Mouse (Mus musculus) 3T3-L1 (cell line): ENCODE results near the gene Mad2l1bp.

Experiments used
- DNase-seq: peaks from one replicate; pipeline ENCODE4 v3.0.0-alpha.2; 2015; ENCODE audit warnings: low read depth, low spot score

Mad2l1bp gene

DNA sequence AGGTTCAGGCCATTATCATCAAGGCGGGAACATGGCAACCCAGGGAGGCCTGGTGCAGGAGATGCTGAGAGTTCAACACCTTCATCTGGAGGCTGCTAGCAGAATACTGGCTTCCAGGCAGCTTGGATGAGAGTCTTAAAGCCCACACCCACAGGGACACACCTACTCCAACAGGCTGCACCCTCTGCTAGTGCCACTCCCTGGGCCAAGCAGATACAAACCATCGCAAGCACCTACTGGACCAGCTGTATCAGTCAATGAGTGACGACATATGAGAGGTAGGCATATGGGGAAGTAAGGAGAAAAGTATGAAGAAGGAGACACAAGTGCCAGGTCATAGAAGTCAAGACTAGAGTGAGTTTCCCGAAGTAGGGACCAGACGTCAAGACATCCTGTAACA, 3.3 kb upstream of the Mad2l1bp start:
- no peak for DNase-seq

DNA sequence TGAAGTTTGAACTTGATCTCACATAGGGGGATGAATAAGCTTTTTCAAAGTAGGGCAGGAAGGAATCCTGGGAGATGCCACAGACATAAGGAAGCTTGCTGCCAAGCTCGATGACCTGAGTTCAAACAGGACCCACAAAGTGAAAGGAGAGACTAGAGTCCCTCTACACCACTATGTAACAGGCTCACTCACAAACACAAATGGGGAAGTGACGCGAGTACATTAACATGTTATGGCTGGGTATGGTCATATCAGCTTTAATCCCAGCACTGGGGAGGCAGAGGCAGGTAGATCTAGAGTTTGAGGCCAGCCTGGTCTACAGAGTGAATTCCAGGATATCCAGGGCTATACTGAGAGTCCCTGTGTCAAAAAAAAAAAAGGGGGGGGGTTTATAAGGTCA, 983 bp upstream of the Mad2l1bp start:
- DNase-seq: no peak

DNA sequence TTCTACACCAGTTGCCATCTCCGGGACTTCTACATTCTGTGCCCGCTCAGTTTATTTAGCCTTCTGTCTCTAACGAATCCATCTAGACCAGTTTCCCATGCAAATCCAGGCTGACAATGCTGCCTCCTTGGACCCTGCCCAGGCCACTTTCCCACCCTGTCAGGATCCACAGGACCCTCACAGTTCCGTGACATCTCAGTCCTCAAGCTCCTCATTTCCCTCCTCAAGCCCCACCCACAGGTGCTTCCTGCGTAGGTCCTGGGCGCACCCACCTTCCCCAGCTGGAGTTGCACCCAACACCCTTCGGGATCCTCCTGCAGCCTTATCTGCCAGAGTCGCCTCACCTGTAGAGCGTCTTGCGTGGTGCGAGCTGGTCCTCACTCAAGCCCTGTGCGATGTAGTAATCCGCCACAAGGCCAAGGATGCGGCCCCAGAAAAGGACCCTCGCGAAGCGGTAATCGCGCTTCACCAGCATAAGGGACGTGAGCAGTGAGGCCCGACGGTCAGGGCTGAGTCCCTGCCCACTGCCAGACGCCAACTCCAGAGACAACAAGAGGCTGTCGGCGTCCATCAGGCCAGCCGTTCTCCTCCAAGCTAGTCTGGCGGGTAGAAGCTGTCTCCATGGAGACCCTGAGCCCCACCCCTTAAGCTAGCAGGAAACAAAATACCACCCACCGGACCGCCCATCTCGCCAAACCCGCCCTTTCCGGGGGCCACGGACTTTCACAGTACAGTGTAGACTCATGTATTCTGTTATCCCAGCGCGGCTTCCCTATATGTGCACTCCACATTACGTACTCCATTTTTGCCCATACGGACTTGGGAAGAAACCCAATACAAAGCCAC, 9.6 kb downstream of the Mad2l1bp start, which contains the start of gene Rsph9:
Rsph9 (minus strand) TSS at position 639 of the 846 bp plus-strand sequence.
- no peak for DNase-seq

DNA sequence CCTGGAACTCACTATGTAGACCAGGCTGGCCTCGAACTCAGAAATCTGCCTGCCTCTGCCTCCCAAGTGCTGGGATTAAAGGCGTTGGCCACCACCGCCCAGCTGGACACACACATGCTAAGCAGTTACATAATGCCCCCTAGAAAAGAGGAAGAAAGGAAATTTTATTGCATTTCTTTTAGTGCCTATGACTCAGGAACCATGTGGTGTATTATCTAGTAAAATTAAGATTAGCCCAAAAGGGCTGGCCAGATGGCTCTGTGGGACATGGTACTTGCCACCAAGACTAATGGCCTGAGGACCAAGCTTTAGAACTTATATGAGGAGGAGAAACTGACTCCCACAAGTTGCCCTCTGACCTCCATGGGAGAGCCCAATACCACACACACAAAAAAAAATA, 13.5 kb downstream of the Mad2l1bp start:
- DNase-seq: no peak

DNA sequence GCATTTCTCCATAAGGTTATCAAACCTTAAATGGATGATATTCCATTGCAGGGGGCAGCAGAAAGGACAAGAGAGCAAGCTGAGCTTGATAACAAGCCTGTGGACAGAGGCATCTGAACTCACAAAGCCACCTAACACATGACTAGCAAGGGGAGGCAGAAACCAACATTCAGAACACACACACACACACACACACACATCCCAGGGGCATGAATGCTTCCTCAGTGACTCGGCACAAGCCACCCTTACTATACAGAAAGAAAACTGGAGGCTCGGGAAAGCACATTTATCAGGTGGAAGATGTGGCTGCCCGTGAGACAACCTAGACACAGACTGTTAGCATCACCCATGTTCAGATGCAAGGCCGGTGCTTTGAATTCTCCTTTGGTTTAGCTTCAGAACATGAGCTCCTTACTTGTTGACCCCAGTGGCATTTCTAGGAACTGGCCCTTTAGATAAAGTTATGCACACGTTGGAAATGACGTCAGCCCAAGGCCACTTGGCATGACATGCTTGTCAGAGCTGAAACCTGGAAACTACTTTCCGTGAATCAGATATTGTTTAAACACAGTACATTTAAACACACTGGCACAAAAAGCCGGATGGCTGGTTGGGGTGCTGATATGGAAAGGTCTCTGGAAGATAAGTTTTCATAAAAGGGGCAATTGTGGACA, 14.7 kb downstream of the Mad2l1bp start:
- DNase-seq: no peak

DNA sequence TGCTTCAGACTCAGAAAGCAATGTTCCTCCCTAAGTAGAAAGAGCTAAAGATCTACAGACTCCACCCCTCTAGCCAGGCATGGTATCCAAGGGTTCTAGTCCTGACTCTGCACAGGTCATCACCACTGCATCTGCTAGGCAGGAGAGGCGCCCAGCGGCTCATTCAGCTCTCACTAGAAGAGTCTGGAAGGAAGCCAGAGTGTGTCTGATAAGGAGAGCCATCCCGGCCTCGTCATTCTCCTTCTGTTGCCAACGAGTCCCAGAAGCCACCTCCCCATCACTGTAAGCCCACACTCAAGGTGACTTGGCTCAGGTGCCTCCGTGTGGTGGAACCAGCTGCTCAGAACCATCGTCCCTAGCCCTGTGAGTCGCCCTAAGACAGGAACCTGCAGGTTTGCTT, 20.5 kb downstream of the Mad2l1bp start:
- no peak for DNase-seq

DNA sequence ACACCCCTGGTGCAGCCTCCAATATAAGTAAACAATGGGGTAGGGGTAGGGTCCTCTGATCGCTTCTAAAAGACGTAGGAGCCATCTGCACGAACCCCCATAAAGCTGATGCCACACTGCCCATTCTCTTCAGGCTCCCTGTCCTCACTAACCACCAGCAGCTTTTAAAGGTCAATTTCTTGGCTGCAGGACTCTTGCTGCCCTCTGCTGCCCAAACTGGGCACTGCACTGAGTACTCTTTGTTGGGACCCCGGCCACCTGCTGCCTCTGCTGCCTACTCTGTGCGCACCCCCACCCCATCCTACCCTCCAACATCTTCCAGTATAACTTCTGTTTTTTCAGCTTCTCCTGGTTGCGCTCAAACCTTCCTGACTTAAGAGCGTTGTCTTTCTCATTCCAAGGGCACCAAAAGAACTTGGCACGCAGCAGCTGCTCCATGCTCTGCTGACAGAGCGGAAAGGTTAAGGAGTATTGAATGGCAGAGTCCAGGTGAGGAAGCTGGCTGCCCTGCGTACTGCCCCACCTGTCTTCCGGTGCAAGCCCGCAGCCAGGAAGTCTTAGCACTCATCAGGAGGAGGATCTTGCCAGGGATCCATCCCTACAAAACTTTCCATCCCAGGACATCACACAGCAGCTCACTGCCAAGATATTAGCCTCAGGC, 21.2 kb downstream of the Mad2l1bp start:
- DNase-seq: peak; percentile 81

DNA sequence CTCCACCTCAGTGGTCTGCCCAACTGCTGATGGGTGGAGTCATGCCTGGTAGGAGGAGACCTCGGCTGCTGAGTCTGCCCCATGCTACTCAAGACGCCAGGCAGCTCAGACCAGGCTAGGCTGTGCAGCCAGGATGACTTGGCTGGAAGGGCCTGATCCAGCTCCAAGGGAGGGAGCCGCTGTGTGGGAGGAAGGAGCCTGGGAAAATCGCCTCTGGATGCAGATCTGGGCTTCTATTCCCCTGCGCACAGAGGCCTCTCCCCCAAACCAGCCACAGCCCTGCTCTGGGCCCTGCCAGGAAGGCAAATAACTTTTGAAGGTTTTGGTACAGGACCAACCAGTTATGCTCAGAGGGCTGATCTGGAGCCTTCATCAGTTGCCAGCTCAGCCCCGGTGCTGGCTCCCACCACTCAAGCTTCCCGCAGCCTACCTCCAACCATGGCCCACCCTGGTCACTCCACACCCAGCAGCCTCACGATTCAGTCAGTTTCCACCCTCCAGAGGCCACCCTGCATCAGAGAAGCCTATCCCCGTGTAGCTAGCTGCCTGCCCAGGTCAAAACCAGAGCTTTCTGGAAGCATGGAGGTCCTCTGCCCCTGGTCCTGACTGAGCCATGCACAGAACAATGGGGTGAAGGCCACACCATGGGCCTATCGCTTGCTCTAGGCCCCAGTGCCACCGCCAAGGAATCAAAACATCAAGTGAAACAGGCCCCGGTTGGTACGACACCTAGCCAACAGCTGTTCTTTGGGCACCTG, 23.4 kb downstream of the Mad2l1bp start:
- peak; percentile 27 for DNase-seq

DNA sequence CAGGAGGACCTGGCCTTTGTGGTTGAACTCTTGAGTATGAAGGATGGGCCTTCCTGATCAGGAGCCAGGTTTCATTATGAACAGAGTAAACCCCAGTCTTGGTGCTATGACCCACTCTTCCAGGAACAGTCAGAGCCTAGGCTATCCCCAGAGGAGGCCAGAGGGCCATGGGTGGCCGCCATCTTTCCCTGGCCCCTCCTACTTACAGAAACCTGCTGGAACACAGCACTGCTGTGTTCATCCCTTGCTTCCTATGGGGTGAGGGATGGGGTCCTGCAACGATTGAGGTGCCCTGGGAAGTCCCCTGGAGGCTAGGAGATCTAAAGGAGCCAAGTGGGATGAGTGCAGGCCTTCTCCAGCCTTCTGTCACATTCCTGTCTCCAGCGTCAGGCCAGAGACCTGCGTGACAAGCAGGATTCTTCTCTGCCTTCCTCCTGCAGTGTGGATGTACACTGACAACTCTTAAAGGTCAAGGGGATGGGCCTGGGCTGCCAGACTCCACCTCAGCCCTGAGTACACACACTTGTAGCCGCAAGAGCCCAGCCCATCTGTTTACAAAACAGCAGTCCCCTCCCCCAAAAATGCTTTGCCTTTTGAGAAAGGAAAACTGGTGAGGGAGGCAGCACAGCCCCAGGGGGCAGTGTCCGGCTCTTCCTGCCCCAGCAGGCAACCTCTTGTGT, 25.4 kb downstream of the Mad2l1bp start:
- DNase-seq: no peak

DNA sequence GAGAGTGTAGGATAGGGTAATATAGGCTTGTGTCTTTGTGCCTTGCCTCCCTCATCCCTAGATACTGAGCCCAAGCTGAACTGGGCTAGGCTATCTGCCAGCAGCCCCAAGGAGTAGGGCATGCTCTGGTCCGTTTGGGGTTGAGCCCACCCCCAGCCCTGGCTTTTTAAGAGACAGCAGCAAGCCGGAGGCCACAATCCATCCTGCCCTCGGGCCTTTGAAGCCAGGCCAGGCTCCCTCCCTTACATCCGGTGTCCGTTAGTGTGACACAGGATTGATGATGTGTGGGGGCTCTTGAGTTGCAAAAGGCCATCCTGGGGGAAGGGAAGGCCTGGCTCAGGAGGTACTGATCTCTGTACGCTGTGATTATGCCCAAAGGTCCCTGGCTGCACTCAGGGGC, 26.7 kb downstream of the Mad2l1bp start:
- no peak for DNase-seq

DNA sequence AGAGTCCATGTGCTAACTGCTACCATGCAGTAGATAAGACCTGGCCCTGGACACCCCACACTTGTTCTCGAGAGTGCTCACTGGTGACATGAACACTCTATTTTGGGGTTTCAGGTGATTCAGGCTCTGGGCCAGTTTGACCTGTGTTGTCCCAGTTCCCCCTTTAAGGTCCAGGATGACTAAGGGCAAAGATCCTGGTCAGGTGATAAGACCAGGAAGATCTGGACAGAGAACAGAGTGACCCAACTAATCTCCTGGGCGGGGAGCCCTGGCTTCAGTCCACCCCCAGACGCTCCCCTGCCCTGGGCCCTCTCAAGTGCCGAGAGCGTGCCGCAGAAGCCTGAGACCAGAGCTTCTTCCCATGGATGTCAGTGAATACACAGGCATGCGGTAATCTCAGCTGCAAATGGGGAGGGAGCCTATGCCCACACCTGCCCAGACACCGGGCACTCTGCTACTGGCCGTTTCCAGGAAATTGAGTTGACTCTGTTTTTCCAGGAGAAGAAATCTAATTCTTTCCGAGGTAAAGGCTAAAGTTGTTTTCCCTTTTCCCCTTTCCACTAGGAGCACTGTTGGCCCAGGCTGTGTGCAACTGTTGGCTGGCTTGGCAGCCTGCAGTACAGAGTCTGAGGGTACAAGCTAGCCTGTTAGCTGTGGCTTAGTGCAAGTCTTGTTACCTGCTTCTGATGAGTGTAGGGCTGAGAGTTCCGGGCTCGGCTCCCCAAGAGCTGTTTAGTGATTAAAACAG, 29.2 kb downstream of the Mad2l1bp start:
- DNase-seq: no peak

DNA sequence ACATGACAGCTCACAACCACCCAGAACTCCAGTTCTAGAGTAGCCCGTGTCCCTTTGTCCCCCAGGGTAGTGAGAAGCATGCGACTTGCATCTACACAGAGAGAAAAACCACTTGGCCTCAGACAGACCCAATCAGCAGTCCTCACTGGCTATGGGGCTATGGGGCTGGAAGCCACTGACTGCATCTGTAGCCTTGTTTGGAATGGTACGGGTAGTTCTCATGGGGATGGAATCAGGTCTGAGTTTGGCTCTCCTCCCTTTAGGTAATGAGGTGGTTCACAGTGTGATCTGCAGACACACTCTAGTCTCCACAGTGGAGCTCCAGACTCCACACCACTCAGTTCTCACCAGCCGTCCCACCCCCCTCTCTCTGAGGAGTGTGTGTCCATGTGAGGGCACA, 30.1 kb downstream of the Mad2l1bp start:
- no peak for DNase-seq

DNA sequence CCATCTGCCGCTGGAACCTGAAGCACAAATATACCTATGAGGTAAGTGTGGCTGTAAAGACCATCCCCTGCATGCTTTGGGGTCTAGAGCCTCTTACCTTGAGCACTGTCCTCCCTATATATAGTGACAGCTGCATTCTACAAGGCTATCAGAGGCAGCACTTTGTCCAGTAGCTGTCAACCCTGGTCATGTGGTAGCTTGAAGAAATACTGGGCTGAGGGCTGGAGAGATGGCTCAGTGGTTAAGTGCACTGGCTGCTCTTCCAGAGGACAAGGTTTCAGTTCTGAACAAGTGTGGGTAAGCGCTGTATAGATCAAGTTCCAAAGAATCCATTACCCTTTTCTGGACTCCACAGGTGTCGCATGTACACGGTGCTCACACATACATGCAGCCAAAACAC, 30.6 kb downstream of the Mad2l1bp start:
- no peak for DNase-seq

DNA sequence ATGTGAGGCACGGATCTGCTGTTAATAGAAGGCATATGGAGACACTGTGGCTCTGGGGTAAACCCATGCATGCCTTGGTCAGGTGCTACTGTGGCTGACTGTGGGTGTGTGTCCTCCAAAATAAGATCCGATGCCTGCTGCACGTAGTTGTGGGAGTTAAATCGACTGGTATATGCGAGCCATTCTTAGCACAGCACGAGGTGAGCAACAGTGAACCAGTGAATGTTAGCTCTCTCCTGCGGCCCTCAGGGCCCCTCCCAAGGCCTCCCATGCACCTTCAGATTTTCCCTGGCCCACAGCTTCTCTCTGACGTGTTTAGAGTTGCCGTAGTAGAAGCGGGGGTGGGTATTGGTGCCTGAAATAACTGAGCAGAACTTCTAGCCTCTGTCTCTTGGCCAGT, 33.7 kb downstream of the Mad2l1bp start:
- no peak for DNase-seq

DNA sequence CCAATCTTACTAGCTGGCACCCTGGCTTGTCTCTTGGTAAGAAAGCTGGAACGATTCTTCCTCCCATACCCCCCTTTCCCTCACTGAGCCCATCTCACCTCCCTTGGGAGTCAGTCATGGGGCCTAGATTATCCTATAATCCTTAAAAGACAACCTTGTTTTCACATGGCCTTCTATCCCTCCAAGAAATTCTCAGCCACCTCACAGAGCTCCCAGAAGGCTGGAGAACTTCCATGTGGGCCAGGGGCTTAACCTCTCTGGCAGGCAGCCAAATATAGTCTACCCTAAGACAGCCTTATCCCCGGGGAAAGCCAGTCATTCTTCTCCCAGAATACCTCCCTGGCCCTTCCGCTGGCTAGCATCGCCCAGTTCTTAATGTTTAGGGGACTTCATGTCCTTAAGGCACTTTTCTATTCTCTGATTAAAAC, 34.9 kb downstream of the Mad2l1bp start:
- no peak for DNase-seq

DNA sequence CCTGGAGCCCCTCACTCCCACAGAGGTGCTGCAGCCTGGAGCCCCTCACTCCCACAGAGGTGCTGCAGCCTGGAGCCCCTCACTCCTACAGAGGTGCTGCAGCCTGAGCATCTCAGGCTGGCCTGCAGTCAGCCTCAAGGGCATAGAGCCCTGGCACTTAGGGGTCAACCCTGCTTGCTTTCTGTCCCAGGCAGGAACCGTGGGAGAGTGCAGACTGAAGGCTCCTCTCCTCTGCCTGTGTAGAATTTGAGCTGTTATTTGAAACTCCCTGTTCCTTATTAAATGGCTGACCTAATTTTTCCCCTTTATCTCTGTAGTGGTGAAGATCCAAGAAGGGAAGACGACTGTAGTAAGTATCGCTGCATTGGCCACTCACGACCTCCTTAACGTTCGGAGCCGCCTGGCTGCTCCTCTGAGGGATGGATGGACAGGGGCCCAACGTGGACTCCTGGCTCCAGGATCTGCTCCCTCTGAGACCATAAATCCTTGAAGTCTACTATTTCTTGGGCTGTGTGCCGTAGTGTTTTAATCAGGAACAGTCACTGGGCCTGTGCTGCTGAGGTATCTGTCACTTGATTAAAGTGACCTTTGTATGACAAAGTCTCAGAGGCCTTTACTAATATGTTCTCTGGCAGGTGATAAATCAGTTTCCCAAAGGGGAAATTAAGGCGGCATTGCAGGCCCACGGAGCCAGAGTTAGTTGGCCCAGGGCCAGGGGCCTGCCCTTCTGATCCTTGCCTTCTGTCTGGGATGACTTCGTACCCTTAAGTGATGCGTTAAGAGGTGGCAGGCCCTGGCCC, 35.5 kb downstream of the Mad2l1bp start:
- no peak for DNase-seq

DNA sequence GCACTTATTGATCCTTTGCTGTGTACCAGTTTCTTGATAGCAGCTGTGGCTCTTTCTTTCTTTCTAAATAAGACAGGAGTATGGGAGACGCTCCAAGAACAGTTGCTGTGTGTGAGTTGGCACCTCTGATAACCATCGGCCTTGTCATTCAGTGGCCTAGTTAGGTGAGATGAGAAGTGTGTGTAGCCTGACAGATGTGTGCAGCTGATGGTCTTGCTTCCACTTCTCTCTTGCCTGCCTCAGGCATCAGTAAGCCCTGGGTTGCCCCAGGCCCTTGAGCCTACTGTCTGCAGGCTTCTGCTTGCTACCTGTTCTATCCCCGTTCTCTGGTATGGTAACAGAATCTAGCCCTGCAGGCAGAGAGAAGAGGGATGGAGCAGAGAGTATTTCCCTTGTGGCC, 36.5 kb downstream of the Mad2l1bp start:
- DNase-seq: no peak

DNA sequence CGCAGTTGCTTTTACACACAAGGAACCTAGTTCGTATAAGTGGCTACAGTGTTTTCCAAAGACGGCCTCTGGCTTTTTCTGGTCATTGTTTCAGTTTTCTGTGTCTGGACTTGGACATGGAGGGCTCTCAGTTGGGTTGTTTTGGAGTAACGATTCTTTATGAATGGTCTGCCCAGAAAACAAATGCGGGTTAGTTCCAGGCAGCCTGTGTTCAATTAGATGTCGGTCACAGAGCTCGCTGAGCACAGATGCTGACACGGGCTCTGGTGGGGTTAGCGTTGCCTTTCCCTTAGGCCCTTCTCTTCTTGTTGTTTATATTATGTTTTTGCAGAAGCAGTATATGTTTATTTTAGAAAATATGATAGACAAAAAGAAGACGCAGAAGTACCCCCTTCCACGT, 37.2 kb downstream of the Mad2l1bp start:
- DNase-seq: no peak

DNA sequence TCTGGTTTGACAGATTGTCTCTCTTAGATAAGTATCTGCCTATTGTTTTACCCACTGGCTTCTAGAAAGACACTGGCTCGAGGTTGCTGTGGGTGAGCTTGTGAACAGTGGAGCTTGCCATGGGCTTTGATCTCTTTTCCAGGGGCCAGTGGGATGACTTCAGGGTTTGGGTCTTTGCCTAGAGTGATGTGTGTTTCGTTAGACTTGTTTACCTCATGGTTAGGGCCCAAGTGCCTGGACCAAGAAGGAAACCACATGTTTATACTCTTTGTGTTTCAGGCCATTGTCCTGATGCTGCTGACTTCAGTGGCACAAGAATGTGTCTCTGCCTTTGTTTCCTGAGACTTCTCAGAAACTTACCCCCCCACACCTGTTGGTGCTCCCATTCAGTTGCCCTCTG, 37.9 kb downstream of the Mad2l1bp start:
- DNase-seq: no peak
